Mouse (Mus musculus) E14TG2a.4 (cell line): ENCODE data around the gene Abca3.

Experiments used
- CTCF ChIP-seq: conservative IDR thresholded peaks from 2 replicates; pipeline ENCODE4 v1.5.1; 2014; ENCODE audit warnings: low read length
- NANOG ChIP-seq: IDR thresholded peaks from 2 replicates; pipeline ENCODE4 v1.6.1; 2014; ENCODE audit warnings: borderline replicate concordance, low read length, mixed read lengths
- POU5F1 ChIP-seq: IDR thresholded peaks from 2 replicates; pipeline ENCODE4 v1.6.1; 2014; ENCODE audit warnings: low read length, borderline replicate concordance

GRCm38 (mm10) chr17:24442107-24442506 is 90.4 kb downstream of the Abca3 start:
- TF ChIP-seq CTCF: no peak
- TF ChIP-seq POU5F1: no peak
- no peak for TF ChIP-seq NANOG
